Mouse (Mus musculus) urinary bladder, postnatal 36 days (tissue): Measurements from ENCODE around the gene H2-Ke6.
A peak's percentile ranks its signal among the peaks of the same experiment; 100 is the strongest.
"Not testable (repeated sequence)": the region's sequence is repeated elsewhere in the genome, so short reads cannot be mapped to it uniquely, and the experiment has no call there.

Experiments
- DNase-seq, 2 experiments: peaks; one replicate each; pipeline ENCODE4 v3.0.0; 2022; ENCODE audit warnings: low spot score in 2 of 2, mixed read lengths in 1 of 2

The H2-Ke6 gene

DNA sequence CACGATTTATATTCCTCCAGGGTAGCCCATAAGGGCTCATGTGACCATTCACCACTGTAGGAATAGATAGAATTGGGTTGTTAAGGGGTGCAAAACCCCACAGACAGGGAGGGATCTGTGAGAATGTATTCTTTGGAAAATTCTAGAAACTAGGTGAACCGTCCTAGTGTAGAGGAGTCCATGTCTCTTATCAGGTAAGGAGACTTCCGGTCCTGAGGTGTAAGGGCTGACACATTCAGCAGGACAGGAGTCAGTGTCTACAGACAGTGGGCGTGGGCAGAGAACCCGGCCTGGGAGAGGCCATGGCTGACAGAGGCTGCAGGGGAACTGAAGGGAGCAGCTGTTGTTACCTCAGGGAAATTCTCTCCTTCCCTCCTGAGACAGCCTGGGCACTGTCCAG lies 29.2 kb downstream of the H2-Ke6 start:
- not testable (repeated sequence) for DNase-seq

DNA sequence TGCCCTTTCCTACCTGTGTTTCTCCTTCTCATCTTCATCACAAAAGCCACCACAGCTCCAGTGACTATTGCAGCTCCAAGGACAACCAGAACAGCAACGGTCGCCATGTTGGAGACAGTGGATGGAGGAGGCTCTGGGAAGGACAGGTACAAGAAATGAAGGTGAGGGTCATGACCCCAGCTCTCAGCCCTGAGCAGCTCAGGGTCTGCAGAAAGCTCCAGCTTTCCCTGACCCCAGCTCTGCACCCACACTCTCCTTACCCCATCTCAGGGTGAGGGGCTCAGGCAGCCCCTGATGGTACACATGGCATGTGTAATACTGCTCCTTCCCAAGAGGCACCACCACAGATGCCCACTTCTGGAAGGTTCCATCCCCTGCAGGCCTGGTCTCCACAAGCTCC lies 30.8 kb downstream of the H2-Ke6 start:
- not testable (repeated sequence) for DNase-seq

DNA sequence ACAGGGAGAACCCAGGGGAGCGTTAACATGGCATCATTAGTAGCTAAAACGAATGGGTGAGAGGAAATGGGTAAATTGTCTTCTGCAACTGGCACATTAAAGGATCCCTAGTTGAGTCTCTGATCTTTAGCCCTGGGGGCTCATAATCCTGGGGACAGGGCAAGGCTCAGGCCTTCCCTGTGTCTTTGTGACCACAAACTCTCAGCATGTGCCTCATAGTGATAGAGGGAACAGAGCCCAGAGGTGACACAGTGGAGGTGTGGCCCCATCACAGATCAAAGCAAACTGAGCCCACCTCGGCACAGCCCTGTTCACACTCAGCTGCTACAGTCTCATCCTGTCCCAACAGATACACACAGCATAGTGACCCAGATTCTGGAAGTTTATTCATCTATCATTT lies 32.2 kb downstream of the H2-Ke6 start:
- DNase-seq, result no peak

DNA sequence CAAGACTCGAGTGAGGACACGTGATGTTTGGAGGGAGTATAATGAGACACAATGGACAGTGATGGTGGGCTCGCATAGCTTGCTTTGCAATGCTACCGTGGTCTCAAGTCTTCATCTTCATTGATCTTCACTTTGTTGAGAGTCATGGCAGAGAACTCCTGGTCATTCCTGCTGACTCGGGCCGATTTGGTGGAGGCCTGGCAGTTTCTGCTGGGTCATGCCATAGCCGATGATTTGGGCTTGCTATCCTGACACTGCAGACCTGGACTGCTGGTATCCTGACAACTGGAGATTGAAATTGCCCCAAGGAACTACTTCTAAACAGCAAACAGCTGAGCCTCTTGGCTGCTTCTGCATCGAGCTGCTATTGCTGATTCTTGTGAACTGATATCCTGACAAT lies 32.9 kb downstream of the H2-Ke6 start:
- DNase-seq, result no peak

DNA sequence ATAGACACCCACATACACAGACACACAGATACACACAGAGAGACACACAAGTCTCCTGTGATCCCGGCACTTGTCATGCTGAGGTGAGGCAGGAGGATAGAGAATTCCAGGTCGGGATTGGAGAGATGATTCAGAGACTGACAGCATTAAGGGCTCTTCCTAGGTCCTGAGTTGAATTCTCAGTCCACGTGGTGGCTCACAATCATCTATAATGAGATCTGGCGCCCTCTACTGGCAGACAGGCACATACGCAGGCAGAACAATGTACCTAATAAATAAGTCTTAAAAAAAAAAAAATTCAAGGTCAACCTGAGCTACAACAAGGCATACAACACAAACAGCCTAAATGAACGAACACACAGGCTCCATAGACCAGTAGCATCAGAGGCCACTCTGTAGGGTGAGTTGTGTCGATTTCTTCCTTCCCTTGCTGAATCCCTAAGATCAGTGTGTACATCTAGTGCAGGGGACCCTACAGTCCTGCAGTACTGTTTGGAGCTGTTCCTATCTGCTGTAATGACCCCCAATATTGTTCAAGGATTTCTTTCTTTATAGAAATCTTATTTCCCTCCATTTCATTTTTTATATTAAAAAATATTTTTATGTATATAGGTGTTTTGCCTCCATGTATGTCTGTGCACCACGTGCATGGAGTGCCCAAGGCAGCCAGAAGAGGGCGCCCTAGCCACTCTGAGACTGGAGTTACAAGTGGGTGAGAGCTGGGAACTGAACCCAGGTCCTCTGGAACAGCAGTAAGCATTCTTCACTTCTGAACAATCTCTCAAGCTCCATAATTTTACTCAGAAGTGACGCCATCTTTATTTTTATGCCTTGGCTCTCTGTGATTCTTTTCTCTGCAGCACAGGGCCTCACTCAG lies 35.8 kb downstream of the H2-Ke6 start:
- peak; percentile 28 to 29 for DNase-seq

DNA sequence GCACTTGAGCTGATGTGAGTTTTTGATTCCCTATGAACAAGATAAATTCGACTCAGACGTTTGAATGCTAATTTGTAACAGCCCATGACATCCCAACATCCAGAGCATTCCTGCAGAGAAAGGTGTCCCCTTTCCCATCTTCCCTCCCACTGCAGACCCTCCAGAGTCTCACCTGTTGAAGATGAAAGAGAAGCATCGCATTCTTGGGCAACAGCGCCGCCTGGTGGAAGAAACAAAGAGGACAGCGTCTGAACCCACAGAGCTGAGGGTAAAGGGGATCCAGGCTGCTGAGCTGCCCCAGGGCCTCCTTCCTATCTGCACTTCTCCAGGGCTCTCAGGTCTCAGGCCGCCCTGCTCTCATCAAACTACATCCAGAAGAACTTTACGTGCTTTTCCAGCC lies 45.7 kb downstream of the H2-Ke6 start:
- peak in 1 of 2 experiments; percentile 44 for DNase-seq

DNA sequence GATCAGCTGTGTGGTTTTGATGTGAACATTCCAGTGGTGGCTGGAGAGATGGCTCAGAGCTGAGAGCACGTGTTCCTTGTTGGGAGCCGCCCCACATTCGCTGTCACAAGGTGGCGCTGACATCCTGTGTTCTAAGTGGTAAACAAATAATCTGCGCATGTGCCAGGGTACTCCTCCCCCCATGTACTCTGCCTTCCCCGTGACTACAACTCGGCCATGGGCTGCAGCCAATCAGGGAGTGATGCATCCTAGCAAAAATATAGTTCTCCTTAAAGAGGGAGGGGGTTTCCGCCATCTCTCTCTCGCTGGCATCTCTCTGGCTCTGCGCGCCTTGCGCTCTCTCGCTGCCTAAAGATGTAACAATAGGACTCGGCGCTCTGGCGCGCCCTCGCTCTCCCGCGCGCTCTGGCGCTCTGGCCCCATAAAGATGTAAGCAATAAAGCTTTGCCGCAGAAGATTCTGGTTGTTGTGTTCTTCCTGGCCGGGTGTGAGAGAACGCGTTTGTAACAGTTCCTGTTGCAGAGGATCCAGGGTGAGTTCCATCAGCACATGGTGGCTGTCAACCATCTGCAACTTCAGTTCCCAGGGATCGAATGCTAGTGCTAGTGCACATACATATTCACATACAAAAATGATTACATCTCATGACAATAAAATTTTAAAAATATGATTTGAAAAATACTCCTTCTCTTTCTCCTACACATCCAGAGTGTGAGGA lies 46.5 kb downstream of the H2-Ke6 start:
- peak; percentile 68 to 87 for DNase-seq

DNA sequence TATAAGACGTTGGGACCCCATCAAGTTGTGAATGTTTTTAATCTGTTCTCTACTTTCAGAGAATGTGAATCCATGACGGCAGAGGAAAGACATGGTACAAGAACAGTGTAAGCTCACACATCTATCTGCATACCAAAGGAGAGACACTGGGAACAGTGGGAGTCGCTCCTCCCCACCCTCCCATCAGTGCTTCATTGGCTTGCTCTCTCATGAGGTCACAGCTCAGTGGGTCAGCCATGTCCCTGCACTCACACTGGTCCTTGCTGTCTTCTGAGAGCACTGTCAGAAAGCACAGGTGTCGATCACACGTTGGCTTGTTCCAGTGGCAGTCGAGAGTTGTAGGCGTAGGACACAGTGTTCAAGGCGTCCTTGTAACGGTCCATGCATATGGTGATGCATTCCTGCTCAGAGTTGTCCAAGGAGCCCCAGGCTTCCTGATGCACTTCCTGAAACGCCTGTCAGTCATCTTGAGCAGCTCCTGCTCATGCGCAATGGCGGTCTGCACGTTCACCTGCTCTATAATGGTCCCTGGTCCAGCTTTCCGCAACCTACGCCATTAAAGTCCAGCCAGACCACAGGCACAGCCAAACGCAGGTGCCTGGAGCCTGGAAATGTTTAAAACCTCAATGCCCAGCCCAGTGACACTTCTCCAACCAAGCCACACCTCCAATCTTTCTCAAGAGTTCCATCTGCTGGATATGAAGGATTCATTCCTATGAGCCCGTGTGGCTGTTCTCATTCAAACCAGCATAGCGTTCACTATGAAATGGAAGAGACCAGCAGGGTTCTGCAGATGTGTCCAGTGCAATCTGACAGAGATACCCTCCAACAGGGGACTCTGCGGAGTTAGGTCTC lies 47.5 kb downstream of the H2-Ke6 start:
- DNase-seq, result no peak

DNA sequence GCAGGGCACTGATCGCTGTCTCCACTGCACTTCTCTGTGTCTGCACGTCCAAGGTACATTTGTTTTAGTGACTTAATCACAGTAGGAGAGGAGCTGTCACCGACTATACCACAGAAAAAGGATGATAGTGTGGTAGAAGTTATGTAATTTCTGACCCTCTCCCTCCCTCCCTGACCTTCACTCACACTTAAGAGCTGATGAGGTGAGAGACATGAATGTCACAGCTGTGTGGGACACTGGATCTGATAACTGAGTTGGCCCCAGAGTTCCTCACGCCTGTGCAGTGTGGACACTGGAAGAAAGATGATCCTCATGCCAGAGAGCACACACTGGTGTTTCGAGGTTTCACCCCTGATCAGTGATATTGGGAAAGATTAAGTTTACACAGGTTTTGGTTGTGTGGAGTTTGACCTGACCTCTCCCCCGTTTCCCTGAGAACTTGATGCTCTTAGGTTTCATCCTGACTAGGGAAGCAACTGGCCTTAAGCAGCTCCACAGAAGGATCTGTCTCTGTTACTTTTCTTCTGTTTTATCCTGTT lies 48.3 kb downstream of the H2-Ke6 start:
- DNase-seq, result no peak

DNA sequence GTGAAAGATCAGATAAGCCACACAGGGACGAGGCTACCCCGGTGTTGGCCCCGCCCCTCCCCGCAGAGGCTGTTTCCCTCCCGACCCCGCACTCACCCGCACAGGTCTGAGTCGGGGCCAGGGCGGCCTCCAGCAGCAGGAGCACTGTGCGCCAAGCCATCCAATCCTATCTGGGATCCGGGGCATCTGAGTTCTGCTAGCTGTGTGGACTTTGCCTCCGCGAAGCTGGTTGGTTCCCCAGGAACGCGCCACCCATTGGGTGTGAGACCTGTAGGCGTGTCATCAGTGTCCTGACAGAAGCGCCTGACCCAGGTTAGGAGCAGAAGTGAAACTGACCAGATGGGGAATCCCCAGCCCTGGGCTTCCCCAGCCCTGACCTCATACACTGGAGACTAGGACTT lies 49.2 kb downstream of the H2-Ke6 start:
- DNase-seq, result peak; percentile 65 to 83

DNA sequence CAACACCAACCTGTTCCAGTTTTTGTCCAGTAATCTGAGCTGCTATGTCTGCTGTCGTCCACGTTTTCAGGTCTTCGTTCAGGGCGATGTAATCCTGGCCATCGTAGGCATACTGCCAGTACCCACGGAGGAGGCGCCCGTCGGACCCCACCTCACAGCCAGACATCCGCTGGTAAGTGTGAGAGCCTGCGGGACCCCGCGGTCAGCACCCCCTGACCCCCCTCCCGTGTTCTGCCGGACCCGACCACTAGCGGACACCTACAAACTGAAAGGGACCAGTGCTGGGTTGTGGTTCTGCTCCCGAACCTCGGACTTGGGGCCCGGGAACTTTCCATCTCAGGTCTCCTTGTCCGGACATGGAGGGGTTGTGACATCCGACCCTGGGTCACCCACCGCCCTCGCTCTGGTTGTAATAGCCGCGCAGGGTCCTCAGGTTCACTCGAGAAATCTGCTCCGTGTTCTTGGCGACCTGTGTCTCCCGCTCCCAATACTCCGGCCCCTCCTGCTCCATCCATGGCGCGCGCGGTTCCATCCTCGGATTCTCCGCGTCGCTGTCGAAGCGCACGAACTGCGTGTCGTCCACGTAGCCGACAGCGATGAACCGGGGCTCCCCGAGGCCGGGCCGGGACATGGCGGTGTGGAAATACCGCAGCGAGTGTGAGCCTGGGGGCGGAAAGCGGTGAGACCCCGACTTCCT lies 49.9 kb downstream of the H2-Ke6 start:
- DNase-seq, result no peak
